Mouse (Mus musculus) embryonic facial prominence, embryonic 12.5 days (tissue): ENCODE measurements around the gene Riox1. TPM values are rescaled to one million over a fixed set of nuclear protein-coding genes. Genes with fewer than 3 reads are reported as not detected.
A peak's percentile ranks its signal among the peaks of the same experiment; 100 is the strongest.
"Not testable (repeated sequence)": the region's sequence is repeated elsewhere in the genome, so short reads cannot be mapped to it uniquely, and the experiment has no call there.

Experiments
- ATAC-seq: fragments of 200-750 bp; cut with Nextera tagmentation; 2 replicates; pipeline ENCODE4 v1.8.0; 2017; ENCODE audit not compliant: insufficient number of reproducible peaks, insufficient read depth, low FRiP score, low TSS enrichment
- H3K27ac ChIP-seq: fragments of 300-500 bp; sonication (generic); 2 replicates; pipeline ENCODE4 v1.5.1; 2016; ENCODE audit warnings: mild to moderate bottlenecking
- H3K27me3 ChIP-seq: fragments of 300-500 bp; sonication (generic); 2 replicates; pipeline ENCODE4 v1.6.1; 2016; ENCODE audit warnings: mild to moderate bottlenecking, moderate library complexity
- H3K36me3 ChIP-seq: fragments of 300-500 bp; sonication (generic); 2 replicates; pipeline ENCODE4 v1.6.1; 2016; ENCODE audit warnings: mild to moderate bottlenecking
- H3K4me1 ChIP-seq: fragments of 300-500 bp; sonication (generic); 2 replicates; pipeline ENCODE4 v1.6.1; 2016
- H3K4me2 ChIP-seq: fragments of 300-500 bp; sonication (generic); replicated peaks from 2 replicates; pipeline ENCODE4 v1.6.1; 2016; ENCODE audit warnings: mild to moderate bottlenecking, moderate library complexity
- H3K4me3 ChIP-seq: fragments of 300-500 bp; sonication (generic); 2 replicates; pipeline ENCODE4 v1.5.1; 2016; ENCODE audit warnings: mild to moderate bottlenecking
- H3K9ac ChIP-seq: fragments of 300-500 bp; sonication (generic); 2 replicates; pipeline ENCODE4 v1.6.1; 2016; ENCODE audit warnings: mild to moderate bottlenecking, moderate library complexity
- H3K9me3 ChIP-seq: fragments of 300-500 bp; sonication (generic); 2 replicates; pipeline ENCODE4 v1.6.1; 2016; ENCODE audit warnings: mild to moderate bottlenecking, moderate library complexity
- WGBS: fragments of 180-500 bp; shearing (Covaris S2); methylation state at CpG from one replicate; pipeline ENCODE4 v1.1.7; 2016; 5-methylcytosine and 5-hydroxymethylcytosine counted together
- polyA plus RNA-seq: library from polyadenylated mRNA; unstranded; fragments of >200 nt; fragmentation: Nextera tagmentation; extraction: Ambion mirVana; gene quantifications from 2 replicates; pipeline ENCODE4 v1.2.1, GENCODE M21; 2016

The Riox1 gene
- polyA plus RNA-seq, 1 experiment from 2014 or later = 22.6 TPM

DNA sequence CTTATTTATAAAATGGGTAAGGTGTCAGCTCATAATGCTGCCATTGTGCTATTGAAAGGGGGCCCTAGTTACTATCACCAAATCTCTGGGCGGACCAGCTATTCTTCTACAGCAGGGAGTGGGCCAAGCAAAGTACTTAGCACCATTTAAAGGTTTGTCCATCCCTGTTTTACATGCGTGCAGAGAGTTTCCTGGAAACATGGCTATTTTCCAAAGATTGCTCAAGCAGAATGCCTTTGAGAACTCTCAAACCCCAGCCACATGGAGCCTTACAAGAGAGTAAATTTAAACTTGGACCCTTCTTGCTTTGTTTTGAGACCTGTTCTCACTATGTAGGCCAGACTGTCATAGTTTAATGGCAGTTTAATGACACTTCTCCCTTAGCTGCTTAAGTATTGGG, 24.3 kb upstream of the Riox1 start:
- Histone ChIP-seq H3K27ac (no peak overlapping the region), H3K4me3 (no peak overlapping the region), H3K9ac (no peak overlapping the region), H3K4me2 (no peak overlapping the region), H3K27me3 (no peaks in the 10 kb centered on the region), H3K9me3 (no peaks in the 10 kb centered on the region), H3K36me3 (no peaks in the 10 kb centered on the region), H3K4me1 (peaks cover 9% of the 10 kb centered on the region; the same call in 1 of the 2 replicates)
- no peak for ATAC-seq
- 81% methylated on average over 2 of the region's 2 CpGs for WGBS

GRCm38 (mm10) chr12:83927747-83928146, 22.7 kb upstream of the Riox1 start:
- Histone ChIP-seq H3K27ac (no peak overlapping the region), H3K4me1 (peaks cover 8% of the 10 kb centered on the region; the same call in 1 of the 2 replicates), H3K27me3 (no peaks in the 10 kb centered on the region), H3K9me3 (no peaks in the 10 kb centered on the region), H3K36me3 (no peaks in the 10 kb centered on the region), H3K4me2 (no peak overlapping the region), H3K4me3 (no peak overlapping the region), H3K9ac (no peak overlapping the region)
- WGBS = 85% methylated on average over 4 of the region's 4 CpGs
- no peak for ATAC-seq

GRCm38 (mm10) chr12:83929186-83929804, 21.1 kb upstream of the Riox1 start:
- Histone ChIP-seq H3K4me3 (no peak overlapping the region), H3K36me3 (no peaks in the 10 kb centered on the region), H3K27me3 (no peaks in the 10 kb centered on the region), H3K4me1 (peaks cover 2% of the 10 kb centered on the region; the same call in 1 of the 2 replicates), H3K9ac (no peak overlapping the region), H3K4me2 (no peak overlapping the region), H3K27ac (no peak overlapping the region), H3K9me3 (no peaks in the 10 kb centered on the region)
- no peak for ATAC-seq
- 17% methylated on average over 2 of the region's 2 CpGs for WGBS

DNA sequence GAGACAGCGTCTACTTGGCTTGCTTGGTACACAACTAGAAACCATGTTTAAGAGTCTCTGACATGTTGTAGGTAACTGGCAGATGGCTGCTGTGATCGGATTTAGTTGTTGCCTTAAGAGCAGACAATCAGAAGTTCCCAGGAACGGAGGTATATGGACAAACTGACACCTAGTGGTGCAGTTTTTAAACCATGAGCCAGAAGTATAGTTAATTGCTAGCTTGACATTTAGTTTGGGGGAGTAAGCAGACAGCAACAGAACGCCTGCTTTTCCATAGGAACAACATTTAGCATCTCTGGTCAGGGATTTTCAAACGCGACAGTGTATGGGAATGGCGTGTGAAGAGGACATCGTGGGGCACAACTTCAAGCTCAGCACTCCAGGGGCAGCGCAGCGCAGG, 12.8 kb upstream of the Riox1 start:
- Histone ChIP-seq H3K4me1 (no peaks in the 10 kb centered on the region), H3K36me3 (no peaks in the 10 kb centered on the region), H3K4me3 (no peak overlapping the region), H3K27me3 (no peaks in the 10 kb centered on the region), H3K27ac (no peak overlapping the region), H3K9me3 (no peaks in the 10 kb centered on the region), H3K9ac (no peak overlapping the region), H3K4me2 (no peak overlapping the region)
- 70% methylated on average over 10 of the region's 10 CpGs for WGBS
- ATAC-seq = no peak

GRCm38 (mm10) chr12:83938592-83938991, 11.8 kb upstream of the Riox1 start:
- H3K27me3 ChIP-seq, ATAC-seq: not testable (repeated sequence)
- WGBS = 35% methylated on average over 1 of the region's 1 CpGs

DNA sequence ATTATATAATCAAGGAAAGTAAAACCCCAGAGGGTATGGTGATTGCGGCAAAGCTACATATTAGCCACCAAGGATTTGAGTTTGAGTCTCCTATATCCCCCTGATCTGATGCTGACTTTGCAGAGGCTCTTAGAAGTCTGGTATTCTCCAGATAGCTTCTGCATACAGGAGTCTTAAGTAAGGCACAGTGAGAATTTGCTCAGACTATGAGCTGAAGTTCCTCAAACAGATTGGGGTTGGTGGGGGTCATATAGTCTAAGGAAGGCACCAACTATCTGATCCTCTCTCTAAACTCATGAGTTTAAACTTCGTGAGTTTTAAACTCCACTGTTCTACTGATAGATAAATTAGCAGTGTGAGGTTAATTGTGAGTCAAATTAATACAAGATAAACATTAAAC, 11.1 kb upstream of the Riox1 start:
- H3K4me3 ChIP-seq = no peak overlapping the region
- no peaks in the 10 kb centered on the region for H3K27me3 ChIP-seq
- 70% methylated on average over 2 of the region's 2 CpGs for WGBS
- no peaks in the 10 kb centered on the region for H3K4me1 ChIP-seq
- H3K9me3 ChIP-seq = no peaks in the 10 kb centered on the region
- no peak overlapping the region for H3K27ac ChIP-seq
- H3K36me3 ChIP-seq = no peaks in the 10 kb centered on the region
- ATAC-seq = no peak
- H3K9ac ChIP-seq = no peak overlapping the region
- H3K4me2 ChIP-seq = no peak overlapping the region

More at GRCm38 (mm10) chr12:83938592-83938991, 11.8 kb upstream of the Riox1 start:
- not testable (repeated sequence) for H3K27ac ChIP-seq, H3K4me3 ChIP-seq, H3K4me1 ChIP-seq, H3K9ac ChIP-seq, H3K9me3 ChIP-seq, H3K36me3 ChIP-seq, H3K4me2 ChIP-seq

- Histone ChIP-seq H3K9me3 (no peaks in the 10 kb centered on the region), H3K4me2 (no peak overlapping the region), H3K36me3 (no peaks in the 10 kb centered on the region), H3K27ac (no peak overlapping the region), H3K9ac (no peak overlapping the region), H3K4me1 (no peaks in the 10 kb centered on the region), H3K4me3 (no peak overlapping the region), H3K27me3 (no peaks in the 10 kb centered on the region)
- no peak for ATAC-seq
- WGBS = 50% methylated on average over 4 of the region's 4 CpGs
These were observed 10.4 kb upstream of the Riox1 start for GRCm38 (mm10) chr12:83940031-83940430.

- Histone ChIP-seq H3K4me1 (no peaks in the 10 kb centered on the region), H3K27me3 (no peaks in the 10 kb centered on the region), H3K9me3 (no peaks in the 10 kb centered on the region), H3K27ac (no peak overlapping the region), H3K4me3 (no peak overlapping the region), H3K36me3 (no peaks in the 10 kb centered on the region), H3K4me2 (no peak overlapping the region), H3K9ac (no peak overlapping the region)
- 80% methylated on average over 3 of the region's 3 CpGs for WGBS
- ATAC-seq = no peak
These were observed 8.5 kb upstream of the Riox1 start for GRCm38 (mm10) chr12:83941938-83942337.

DNA sequence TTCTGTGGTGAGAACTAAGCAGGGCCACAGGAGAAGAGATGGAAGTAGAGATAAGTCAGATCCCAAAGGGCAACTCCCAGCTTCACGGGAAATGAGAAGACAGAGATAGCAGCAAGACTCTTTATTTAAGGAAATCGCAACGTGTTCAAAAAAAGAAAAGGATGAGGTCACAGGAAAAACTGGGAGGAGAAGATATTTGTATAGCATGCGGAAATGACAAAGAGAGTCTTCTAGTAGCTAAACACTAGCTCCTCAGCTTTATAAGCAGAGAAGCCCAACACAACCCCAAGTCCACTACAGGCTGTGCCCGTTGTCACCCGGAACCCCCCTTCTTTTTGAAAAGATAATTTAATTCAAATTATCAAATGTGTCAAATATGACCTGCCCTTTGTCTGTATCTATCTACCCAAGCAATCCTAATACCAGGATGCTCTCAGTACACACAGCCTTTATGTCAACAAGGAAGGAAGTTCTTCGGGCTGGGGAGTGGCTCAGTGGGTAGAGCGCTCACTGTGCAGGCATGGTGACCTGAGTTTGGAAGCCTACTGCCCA, 3.1 kb upstream of the Riox1 start:
- peaks cover 10% of the 10 kb centered on the region for H3K4me1 ChIP-seq
- ATAC-seq = no peak
- H3K27ac ChIP-seq = no peak overlapping the region
- H3K4me2 ChIP-seq = no peak overlapping the region
- no peak overlapping the region for H3K4me3 ChIP-seq
- no peak overlapping the region for H3K9ac ChIP-seq
- H3K27me3 ChIP-seq = no peaks in the 10 kb centered on the region
- H3K9me3 ChIP-seq = no peaks in the 10 kb centered on the region
- WGBS = 91% methylated on average over 8 of the region's 8 CpGs
- no peaks in the 10 kb centered on the region for H3K36me3 ChIP-seq

DNA sequence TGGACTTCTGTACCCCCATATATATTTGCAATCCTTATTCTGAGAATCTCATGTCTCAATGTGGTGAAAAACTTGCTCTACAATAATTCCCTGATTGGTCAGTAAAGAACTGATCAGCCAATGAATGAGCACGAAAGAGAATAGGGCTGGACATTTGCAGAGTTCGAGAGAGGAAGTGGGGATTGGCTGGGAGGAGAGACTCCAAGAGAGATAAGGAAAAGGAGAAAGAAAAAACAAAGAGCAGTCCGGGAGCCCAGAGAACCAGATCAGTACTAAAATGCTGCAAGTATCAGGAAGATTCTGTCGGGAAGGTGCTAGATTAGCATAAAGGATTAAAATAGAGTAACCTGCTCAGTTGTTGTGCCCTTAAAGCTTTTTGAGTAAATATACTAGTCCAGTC, 1.4 kb upstream of the Riox1 start:
- H3K27me3 ChIP-seq = no peaks in the 10 kb centered on the region
- no peaks in the 10 kb centered on the region for H3K9me3 ChIP-seq
- no peak for ATAC-seq
- no peak overlapping the region for H3K27ac ChIP-seq
- H3K36me3 ChIP-seq = no peaks in the 10 kb centered on the region
- no peak overlapping the region for H3K4me2 ChIP-seq
- no peak overlapping the region for H3K4me3 ChIP-seq
- H3K4me1 ChIP-seq = peaks cover 18% of the 10 kb centered on the region
- H3K9ac ChIP-seq = no peak overlapping the region
- 85% methylated on average over 4 of the region's 4 CpGs for WGBS

DNA sequence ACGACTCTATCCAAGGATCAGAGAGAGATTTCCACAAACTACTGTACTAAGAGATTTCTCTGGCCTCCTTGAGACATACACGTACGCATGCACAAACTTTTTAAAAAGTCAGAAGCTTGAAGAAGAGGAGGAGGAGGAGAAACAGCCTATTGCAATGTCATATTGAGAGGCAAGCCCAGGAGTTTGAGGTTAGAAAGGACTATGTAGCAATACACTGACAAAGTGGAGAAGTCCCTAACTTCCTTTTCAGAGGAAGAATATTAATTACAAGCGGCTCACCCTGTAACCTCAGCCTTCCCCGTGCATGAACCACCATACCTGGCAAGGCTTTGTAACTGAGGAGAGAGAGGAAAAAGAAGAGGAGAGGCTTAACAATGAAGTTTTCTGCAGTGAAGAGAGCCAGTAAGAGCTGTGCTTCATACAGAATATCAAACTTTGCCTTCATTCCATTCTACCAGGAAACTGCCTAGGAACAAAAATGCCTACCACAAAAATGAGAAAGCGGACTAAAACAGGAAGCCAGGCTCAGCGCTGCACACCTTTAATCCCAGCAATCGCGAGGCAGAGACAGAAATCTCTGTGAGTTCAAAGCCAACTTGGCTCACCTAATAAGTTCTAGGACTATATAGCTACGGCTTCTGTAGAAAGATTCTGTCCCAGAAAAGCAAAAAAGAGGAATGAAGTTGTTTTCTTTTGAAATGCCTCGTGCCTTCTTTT, 474 bp upstream of the Riox1 start:
- Histone ChIP-seq H3K4me1 (peaks cover 18% of the 10 kb centered on the region), H3K9ac (peak overlapping the region; percentile 5; the same call in 1 of the 2 replicates), H3K27ac (peak overlapping the region; percentile 43; the same call in 1 of the 2 replicates), H3K36me3 (no peaks in the 10 kb centered on the region), H3K27me3 (no peaks in the 10 kb centered on the region), H3K9me3 (no peaks in the 10 kb centered on the region), H3K4me3 (peak overlapping the region; percentile 83), H3K4me2 (peak overlapping the region; percentile 90)
- ATAC-seq = no peak
- WGBS = 27% methylated on average over 11 of the region's 11 CpGs
